Mouse (Mus musculus) brain, embryonic 14.5 days (tissue): ENCODE measurements around the gene Dysf. TPM values are rescaled to one million over a fixed set of nuclear protein-coding genes. Genes with fewer than 3 reads are reported as not detected.
A peak's percentile ranks its signal among the peaks of the same experiment; 100 is the strongest.

ENCODE experiments used
- DNase-seq: peaks from one replicate; pipeline ENCODE4 v3.0.0-alpha.2; 2011; ENCODE audit warnings: low read depth
- CTCF ChIP-seq: fragments of 200-500 bp; IDR thresholded peaks from 2 replicates; pipeline ENCODE4 v1.5.1; 2012; ENCODE audit warnings: inconsistent platforms, mild to moderate bottlenecking, moderate library complexity, borderline replicate concordance; ENCODE audit not compliant: insufficient read depth, insufficient read length; ENCODE audit errors: extremely low read depth
- POLR2A ChIP-seq: fragments of 200-500 bp; IDR thresholded peaks from 2 replicates; pipeline ENCODE4 v1.6.1; 2012; ENCODE audit warnings: mild to moderate bottlenecking, inconsistent platforms, borderline replicate concordance; ENCODE audit not compliant: poor library complexity, insufficient read depth, insufficient read length, severe bottlenecking; ENCODE audit errors: extremely low read depth
- polyA plus RNA-seq: library from polyadenylated mRNA; depleted of rRNA; stranded (reverse); fragments of >200 nt; gene quantifications from 2 replicates; pipeline ENCODE4 v1.2.3, GENCODE M21; 2012

Gene Dysf
- polyA plus RNA-seq, 1 experiment, result 3.9 TPM

DNA sequence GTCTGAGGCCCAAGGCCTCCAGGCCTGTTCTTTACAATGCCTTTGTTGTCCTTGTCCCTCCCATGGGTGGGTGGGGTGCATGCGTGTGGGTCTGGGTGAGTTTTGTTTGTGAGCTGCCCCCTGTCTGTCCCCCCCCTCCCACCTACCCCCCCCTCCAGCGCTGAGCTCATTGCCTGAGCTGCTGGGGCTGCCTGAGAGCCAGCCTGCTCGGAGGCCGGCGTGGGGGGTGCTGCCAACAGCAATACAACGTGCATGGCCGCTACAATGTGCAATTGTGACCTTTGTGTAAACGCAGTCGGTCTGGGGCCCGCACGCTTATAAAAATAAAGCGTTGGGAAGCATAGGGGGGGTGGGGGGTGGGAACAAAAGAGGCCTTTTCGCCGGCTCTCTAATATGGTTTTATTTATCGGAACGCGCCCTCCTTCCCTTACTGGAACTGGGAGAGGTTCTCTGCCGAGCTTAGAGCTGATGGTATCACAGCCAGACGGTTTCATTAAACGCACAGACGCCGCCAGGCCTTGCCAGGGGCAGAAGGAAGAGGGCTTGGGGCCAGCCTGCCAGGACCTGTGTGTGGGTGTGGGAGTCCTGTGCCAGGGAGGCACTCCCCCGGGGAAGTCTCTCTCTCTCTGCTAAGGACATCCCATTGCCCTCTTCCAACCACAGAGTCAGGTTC lies 126.5 kb downstream of the Dysf start:
- DNase-seq, result peak; percentile 83
- no peak for TF ChIP-seq POLR2A
- TF ChIP-seq CTCF, result no peak

DNA sequence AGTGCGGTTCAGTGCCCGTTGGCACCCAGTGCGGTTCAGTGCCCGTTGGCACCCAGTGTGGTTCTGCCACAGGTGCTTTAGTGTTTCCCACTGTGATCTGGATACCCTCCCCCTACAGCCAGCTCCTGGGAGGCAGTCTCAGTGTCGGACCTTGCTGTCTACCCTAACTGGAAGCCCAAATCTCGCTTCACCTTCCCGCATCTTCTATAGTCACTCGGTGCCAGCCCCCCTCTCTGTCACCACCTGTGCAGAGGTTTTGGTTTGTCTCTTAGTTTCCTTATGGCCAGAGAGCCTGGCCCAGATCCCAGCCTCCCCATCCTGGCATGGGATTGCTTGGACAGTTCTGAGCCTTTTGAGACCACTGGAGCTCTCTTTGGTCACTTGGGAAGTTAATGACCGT lies 127.3 kb downstream of the Dysf start:
- TF ChIP-seq CTCF, result no peak
- no peak for TF ChIP-seq POLR2A
- DNase-seq, result no peak

DNA sequence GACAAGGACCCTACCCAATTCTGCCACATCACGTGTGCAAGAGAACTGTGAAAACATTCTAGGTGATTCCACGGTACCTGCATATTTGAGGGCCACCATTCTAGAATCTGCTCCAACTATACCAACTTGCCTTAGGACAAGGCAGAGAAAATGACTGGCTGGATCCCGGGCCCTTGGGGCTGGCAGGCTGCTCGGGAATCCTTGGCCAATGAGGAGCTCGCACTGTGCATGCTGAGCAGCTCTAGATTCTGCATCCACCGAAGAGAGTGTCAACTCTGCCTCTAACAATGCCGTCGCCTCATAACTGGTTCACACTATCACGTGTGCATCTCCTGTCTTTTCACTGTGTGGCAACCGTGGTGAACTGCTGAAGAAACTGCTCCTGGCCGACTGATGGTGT lies 128.0 kb downstream of the Dysf start:
- no peak for TF ChIP-seq POLR2A
- no peak for TF ChIP-seq CTCF

DNA sequence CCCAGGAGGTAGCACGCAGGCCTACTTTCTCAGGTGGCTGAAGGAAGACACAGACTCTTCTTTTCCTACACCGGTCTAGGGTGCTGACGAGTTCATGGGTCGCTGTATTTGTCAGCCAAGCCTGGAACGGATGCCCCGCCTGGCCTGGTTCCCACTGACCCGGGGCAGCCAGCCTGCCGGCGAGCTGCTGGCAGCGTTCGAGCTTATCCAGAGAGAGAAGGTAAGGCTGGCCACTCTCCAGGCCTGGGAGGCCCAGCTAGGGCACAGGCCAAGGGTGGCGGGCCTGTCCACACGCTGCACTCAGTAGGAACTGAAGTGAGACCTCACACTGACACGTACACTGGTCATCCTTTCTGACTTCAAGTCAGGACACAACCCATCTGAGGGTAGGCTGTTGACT lies 131.5 kb downstream of the Dysf start:
- DNase-seq, result peak; percentile 15
- no peak for TF ChIP-seq POLR2A
- TF ChIP-seq CTCF, result no peak

More for the DNA sequence above, 128.0 kb downstream of the Dysf start:
- no peak for DNase-seq

DNA sequence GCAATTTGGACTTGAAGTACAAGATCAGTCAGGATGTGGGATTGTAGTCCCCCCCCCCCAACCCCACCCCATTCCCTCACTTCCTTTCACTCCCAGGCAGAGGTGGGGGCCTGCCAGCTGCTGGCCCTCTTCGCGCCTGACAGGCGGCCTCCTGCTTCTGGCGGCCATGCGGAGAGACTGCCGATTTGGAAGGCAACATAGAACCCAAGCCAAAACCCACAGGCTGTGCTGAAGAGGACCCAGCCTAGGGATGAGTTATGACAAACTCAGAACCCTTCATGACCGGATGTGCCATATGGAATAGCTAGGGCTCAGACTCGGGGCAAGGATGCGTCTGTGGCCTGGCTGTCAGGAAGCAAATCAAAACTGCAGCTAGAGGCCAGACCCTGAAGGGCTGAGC lies 134.1 kb downstream of the Dysf start:
- TF ChIP-seq POLR2A, result no peak
- no peak for TF ChIP-seq CTCF
- DNase-seq, result peak; percentile 51

DNA sequence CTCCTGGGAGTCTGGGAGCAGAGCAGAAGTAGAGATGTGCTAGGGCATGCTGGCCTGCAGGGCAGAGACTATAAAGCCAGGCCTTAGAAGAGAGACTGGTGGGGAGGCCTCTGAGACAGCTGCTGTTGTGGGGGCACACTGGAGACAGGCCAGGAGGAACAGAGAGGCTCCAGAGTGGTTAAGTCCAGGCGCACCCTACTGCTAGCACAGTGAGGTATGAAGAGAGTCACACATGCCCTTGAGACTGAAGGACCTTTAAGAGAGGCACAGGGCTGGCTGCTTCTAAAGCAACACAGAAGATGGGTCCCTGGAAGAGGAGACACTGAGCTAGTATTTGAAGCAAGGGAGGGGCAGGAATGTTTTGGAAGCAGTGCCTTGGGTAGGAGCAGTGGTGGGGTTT lies 134.9 kb downstream of the Dysf start:
- no peak for DNase-seq
- TF ChIP-seq CTCF (no peak), POLR2A (no peak)

DNA sequence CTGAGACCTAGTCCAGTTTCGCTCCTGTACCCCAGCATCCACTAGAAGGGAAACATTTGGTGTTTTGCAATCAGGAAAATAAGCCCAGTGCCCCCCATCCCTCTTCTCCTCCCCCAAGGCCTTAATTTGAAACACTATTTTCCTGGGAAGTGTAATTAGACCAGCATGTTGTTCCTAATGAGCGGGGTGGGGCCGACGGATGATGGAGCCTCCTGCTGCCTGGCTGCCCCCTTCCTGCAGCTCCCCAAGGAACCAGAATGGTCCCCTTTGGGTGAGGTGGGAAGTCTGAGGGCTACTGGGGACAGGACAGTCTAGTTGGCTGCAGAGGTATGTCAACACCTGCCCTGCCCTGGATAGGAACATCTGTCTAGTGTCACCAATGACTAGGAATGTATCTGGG lies 136.0 kb downstream of the Dysf start:
- TF ChIP-seq CTCF (no peak), POLR2A (no peak)
- peak; percentile 11 for DNase-seq

DNA sequence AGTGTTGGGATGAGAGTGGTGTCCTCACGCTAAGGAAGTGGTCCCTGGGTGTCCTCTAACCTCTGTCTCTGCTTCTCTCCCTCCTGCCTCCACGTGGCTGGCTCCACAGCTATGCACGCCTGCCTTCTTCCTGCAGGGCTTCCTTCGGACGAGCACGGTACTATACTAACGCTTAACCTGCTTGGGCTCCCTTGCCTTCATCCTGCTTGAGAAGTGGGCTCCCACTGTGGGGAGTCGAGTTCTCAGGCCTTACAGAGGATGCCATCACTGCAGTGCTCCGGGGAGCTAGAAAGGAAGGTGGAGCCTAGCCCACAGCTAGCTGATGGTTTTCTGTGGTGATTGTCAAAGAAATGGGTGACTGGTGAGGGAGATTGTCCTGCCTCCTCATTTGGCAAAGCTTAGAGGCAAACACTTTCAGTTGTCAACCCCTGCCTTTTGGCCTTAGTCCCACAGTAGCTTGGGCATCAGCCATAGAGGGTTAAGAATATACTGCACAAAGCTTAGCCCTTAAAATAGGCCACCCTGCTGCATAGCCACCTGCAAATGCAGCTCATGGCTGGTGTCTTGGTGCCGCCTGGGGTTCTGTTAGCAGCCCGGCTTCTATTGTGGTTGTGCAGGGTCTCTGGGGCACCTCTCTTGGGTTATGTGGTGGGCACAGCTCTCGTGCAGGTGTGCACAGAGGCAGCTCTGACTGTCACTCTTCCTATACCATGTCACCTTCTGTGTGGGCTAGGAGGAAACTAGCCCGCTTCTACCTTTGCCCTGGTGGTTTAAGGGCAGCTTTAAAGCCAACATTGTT lies 139.0 kb downstream of the Dysf start:
- DNase-seq, result no peak
- TF ChIP-seq POLR2A (no peak), CTCF (no peak)

DNA sequence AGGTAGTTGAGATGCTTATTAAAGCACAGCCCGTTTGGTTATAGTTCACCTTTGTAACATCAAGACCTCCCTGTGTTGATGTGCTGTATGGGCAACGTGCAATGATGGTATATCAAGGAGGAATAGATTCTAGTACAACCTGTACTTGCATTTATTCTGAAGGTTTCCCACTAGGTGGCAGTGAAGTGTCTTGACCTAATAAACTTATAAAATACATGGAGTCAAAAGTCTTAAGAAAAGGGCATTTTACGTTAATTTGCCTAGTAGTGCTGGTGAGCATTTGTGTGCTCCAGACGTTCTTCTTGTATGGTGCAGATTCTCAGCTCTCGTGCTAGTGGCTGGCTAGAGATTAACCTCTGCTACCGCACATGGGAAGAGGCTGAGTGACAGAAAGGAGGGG lies 140.1 kb downstream of the Dysf start:
- DNase-seq, result peak; percentile 52

DNA sequence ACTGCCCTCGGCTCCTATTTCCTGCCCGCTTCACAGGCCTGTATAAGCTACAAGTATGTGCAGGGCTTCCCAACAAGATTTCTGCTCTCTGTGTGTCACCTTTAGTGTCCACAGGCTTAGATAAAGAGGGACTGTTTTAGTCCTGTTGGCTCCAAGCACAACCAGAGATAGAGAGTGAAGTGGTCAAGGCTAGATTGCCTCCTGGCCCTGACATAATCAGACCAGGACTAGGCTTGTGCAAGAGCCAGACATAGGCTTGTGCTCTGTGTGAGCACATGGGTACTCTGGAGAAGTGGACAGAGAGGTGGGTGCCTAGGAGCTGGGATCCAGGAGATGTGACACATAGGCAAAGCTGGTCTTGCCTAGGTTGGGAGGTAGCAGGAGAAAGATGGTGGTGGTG lies 146.1 kb downstream of the Dysf start:
- DNase-seq, result no peak
- TF ChIP-seq POLR2A, result no peak
- no peak for TF ChIP-seq CTCF

More for the DNA sequence above, 140.1 kb downstream of the Dysf start:
- TF ChIP-seq POLR2A (no peak), CTCF (no peak)

DNA sequence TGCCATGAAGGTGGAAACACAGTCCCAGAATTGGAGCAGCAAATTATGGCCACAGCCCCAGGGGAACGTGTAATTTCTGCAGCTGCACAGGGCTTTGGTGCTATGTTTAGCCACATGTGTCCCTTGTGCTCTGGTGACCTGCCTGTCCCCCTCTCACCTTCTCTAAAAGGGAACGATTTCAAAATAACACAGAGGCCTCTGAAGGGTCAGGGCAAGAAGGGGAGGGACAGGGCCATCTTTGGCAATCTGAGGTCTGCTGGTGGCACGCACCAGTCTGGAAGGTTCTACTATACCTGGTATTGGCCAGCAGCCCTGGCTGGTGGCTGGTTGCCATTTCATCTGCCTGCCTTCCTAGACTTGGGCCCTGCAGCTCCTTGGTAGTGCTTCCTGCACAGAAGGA lies 147.4 kb downstream of the Dysf start:
- TF ChIP-seq POLR2A (no peak), CTCF (no peak)

DNA sequence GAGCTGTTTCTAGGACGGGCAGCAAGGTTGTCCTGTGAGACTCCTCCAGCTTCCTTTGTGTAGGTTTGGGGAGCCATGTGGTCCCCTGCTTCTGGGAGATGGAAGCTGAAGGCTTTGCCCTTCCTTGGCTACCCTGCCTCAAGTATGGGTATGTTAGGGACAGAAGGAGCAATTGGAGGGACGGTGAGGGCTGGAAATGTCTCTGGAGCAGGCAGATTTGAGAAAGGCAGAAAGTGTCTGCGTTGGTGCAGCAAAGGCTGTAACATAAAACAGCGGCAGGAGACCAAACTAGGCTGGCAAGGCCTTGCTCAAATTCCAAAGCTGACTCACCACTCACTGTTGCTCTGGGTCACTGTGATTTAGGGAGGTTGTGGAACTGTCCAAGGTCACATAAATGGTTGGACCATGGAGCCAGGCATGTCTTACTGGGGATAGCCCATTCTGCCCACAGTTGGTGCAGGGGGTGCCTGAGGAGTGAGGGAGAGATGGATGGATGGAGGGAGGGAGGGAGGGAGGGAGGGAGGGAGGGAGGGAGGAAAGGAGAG lies 148.2 kb downstream of the Dysf start:
- DNase-seq, result no peak
- TF ChIP-seq POLR2A (no peak), CTCF (no peak)

More for the DNA sequence above, 147.4 kb downstream of the Dysf start:
- no peak for DNase-seq

DNA sequence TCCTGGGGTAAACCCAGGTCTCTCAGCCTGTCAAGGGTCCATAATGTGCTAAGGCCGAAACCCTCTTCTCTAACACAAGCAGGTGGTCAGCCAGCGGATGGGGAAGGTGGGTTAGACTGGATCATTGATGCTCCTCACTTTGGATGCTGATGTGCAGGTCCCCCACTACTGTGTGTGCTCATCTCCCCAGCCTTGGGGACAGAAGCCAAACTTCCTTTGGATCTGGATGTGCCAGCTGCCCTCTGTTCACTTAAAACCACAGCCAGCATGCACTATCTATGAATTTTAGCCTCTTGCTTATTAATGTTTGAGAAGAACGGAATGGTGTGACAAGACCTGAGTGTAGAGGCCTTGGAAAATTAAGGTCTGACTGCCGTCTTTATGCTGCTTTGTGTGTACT lies 150.7 kb downstream of the Dysf start:
- no peak for DNase-seq
- TF ChIP-seq POLR2A, result no peak
- TF ChIP-seq CTCF, result no peak
